Mouse (Mus musculus): ENCODE measurements around the gene Dgkg. TPM values are rescaled to one million over a fixed set of nuclear protein-coding genes. Genes with fewer than 3 reads are reported as not detected.
A peak's percentile ranks its signal among the peaks of the same experiment; 100 is the strongest.

The Dgkg gene
- total RNA-seq (2014; rRNA removed) = 11.8 and 15.8 TPM in 2 replicates
- 7.9 and 12.0 TPM in 2 replicates for polyA plus RNA-seq (2015; fragmentation: Nextera tagmentation; extraction: Ambion mirVana)

- no peaks in the 10 kb centered on the region for H3K36me3 ChIP-seq (ENCODE audit: insufficient read depth)
- peak within 1 kb of the TSS; percentile 51 for H3K4me3 ChIP-seq (ENCODE audit: low read depth, low read length)
- DNase-seq (peak; percentile 65), ATAC-seq (peak; percentile 85)
- WGBS = 1% methylated on average over 63 of the region's 63 CpGs
- H3K9me3 ChIP-seq (ENCODE audit: low read length) = no peaks in the 10 kb centered on the region
- H3K27me3 ChIP-seq (ENCODE audit: insufficient read depth, low read length) = peaks cover 9% of the 10 kb centered on the region; the same call in 1 of the 2 replicates
- H3K9ac ChIP-seq = peak within 1 kb of the TSS; percentile 59
- TF ChIP-seq CTCF (IDR thresholded peaks at IDR 0.05; ENCODE audit: low read depth) = no peak
- H3K27ac ChIP-seq (ENCODE audit: low read depth, low read length) = no peak within 1 kb of the TSS
- peak within 1 kb of the TSS; percentile 90 for H3K4me2 ChIP-seq (ENCODE audit: low read depth)
- H3K4me1 ChIP-seq (ENCODE audit: insufficient read depth) = no peaks in the 10 kb centered on the region
These were observed at the start of gene Dgkg for GRCm38 (mm10) chr16:22656533-22657444. TSS of gene Dgkg (minus strand) at chr16:22657221.

DNA sequence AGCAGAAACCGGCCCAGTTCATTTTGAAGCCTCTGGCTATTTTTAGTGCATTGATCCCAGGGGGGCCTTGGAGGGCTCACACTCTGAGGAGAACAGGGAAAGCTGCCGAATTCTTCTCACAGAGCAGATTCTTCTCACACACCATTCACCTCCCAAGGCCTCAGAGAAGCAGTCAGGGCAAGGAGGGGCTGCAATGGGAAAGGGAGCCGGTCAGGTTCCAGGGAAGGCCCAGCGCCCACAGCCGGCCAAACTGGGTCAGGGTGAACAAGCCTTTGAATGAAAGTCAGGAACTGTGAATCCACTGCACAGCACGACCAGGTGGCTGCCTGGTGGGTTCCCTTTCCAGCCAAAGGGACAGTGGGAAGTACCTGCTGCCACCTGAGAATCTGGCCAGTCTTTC lies 47.9 kb upstream of the Dgkg start:
- ATAC-seq = no peak
- WGBS = 48% methylated on average over 6 of the region's 6 CpGs

DNA sequence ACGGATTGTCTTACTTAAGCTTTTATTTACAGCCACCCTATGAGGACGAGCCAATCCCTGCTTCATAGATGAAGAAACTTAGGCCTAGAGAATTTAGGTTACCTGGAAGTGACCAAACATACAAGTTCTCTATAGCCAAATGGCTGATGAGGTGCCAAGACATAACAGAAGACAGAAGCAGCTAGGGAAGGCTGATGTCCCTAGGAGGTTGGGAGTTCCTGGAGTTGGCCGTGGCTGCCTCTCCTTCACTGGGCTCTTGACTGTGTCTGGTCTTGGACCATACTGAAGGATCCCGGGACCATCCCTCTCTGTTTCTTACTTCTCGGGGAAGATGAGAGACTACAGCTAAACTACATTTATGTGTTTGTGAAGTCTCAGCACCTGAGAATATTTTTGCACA lies 47.1 kb upstream of the Dgkg start:
- no peak for DNase-seq
- Histone ChIP-seq H3K36me3 (ENCODE audit: insufficient read depth) (no peaks in the 10 kb centered on the region), H3K9me3 (ENCODE audit: low read length) (no peaks in the 10 kb centered on the region), H3K4me3 (ENCODE audit: low read depth, low read length) (no peak overlapping the region), H3K9ac (no peak overlapping the region), H3K27me3 (ENCODE audit: insufficient read depth, low read length) (no peaks in the 10 kb centered on the region), H3K4me2 (ENCODE audit: low read depth) (no peak overlapping the region), H3K27ac (ENCODE audit: low read depth, low read length) (no peak overlapping the region), H3K4me1 (ENCODE audit: insufficient read depth) (no peaks in the 10 kb centered on the region)
- ATAC-seq = no peak
- no peak for TF ChIP-seq CTCF (IDR thresholded peaks at IDR 0.05; ENCODE audit: low read depth)
- WGBS = 89% methylated on average over 5 of the region's 5 CpGs

More for the DNA sequence above, 47.9 kb upstream of the Dgkg start:
- Histone ChIP-seq H3K4me2 (ENCODE audit: low read depth) (no peak overlapping the region), H3K9ac (no peak overlapping the region), H3K27me3 (ENCODE audit: insufficient read depth, low read length) (no peaks in the 10 kb centered on the region), H3K27ac (ENCODE audit: low read depth, low read length) (no peak overlapping the region), H3K36me3 (ENCODE audit: insufficient read depth) (no peaks in the 10 kb centered on the region), H3K4me1 (ENCODE audit: insufficient read depth) (no peaks in the 10 kb centered on the region), H3K9me3 (ENCODE audit: low read length) (no peaks in the 10 kb centered on the region), H3K4me3 (ENCODE audit: low read depth, low read length) (no peak overlapping the region)
- TF ChIP-seq CTCF (IDR thresholded peaks at IDR 0.05; ENCODE audit: low read depth) = no peak
- DNase-seq = no peak

DNA sequence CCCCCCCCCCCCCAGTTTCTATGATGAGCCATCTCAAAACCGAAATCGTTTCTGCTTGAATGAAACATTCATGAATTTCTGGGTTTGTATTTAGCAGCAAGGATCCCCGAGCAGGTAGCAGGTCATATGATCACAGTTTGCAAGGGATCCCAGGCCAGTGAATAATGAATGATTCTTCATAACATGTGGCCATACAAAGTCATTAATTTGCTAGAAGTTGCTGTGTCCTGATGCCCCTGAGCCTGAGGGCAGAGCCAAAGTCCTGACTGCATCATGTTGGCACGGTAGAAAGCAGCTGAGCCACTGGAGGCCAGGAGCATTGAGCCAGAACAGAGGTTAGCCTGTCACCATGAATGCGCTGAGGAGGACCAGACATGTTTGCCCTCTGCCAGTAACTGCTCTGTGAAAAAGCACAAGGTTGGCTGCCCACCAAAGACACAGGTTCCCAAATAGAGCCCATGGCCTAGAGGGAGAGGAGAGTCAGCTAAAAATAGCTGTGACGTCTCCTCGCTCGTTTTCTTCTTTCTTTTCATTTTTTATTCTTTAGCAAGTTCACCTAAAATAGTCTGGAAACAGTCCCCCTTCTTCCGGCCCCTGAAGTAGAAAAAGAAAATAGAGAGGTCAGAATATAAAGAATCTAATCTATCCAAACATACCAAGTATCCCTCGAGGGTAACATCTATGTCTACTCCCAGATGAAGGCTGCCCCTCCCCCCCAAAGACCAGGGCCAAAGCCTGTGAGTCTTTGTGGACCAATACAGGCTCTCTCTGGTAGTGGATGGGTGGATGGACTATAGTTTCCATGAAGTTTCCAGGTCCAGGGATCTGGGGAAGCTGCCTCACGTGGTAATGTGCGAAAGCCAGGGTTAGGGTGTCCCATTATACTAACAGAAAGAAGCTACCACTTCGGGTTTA lies 42.1 kb upstream of the Dgkg start:
- WGBS = 72% methylated on average over 13 of the region's 13 CpGs
- Histone ChIP-seq H3K27me3 (ENCODE audit: insufficient read depth, low read length) (no peaks in the 10 kb centered on the region), H3K9ac (no peak overlapping the region), H3K4me2 (ENCODE audit: low read depth) (no peak overlapping the region), H3K4me1 (ENCODE audit: insufficient read depth) (no peaks in the 10 kb centered on the region), H3K4me3 (ENCODE audit: low read depth, low read length) (no peak overlapping the region), H3K9me3 (ENCODE audit: low read length) (no peaks in the 10 kb centered on the region), H3K27ac (ENCODE audit: low read depth, low read length) (no peak overlapping the region), H3K36me3 (ENCODE audit: insufficient read depth) (no peaks in the 10 kb centered on the region)
- no peak for TF ChIP-seq CTCF (IDR thresholded peaks at IDR 0.05; ENCODE audit: low read depth)
- ATAC-seq = no peak
- no peak for DNase-seq

- Histone ChIP-seq H3K9me3 (ENCODE audit: low read length) (no peaks in the 10 kb centered on the region), H3K4me2 (ENCODE audit: low read depth) (no peak overlapping the region), H3K27me3 (ENCODE audit: insufficient read depth, low read length) (no peaks in the 10 kb centered on the region), H3K4me1 (ENCODE audit: insufficient read depth) (no peaks in the 10 kb centered on the region), H3K27ac (ENCODE audit: low read depth, low read length) (no peak overlapping the region), H3K9ac (no peak overlapping the region), H3K4me3 (ENCODE audit: low read depth, low read length) (no peak overlapping the region), H3K36me3 (ENCODE audit: insufficient read depth) (no peaks in the 10 kb centered on the region)
- no peak for DNase-seq
- TF ChIP-seq CTCF (IDR thresholded peaks at IDR 0.05; ENCODE audit: low read depth) = no peak
- WGBS = 89% methylated on average over 8 of the region's 8 CpGs
- ATAC-seq = no peak
These were observed 41.1 kb upstream of the Dgkg start for GRCm38 (mm10) chr16:22698101-22698500.

DNA sequence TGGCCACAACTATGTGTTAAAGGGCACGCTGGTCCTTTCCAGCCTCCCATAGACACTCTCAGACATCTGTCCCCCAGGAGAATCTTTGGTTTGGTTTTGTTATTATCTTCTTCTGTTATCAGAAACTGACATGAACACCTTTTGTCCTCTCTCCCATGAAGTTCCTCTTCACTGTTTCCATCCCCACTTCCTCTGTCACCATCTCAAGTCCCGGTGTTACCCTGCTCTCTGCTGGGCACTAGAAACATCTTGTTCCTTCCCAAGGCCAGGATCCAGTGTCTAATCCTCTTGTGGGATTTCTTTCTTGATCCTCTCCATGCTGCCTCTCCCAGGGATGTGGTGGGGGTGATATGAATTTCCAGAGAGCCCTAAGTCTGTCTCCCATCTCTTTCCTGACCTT lies 32.6 kb upstream of the Dgkg start:
- 0 out of 2 replicates have a peak, but pooled peaks cover 3% of the 10 kb centered on the region for H3K4me1 ChIP-seq (ENCODE audit: insufficient read depth)
- ATAC-seq = no peak
- H3K27ac ChIP-seq (ENCODE audit: low read depth, low read length) = no peak overlapping the region
- no peak for TF ChIP-seq CTCF (IDR thresholded peaks at IDR 0.05; ENCODE audit: low read depth)
- H3K27me3 ChIP-seq (ENCODE audit: insufficient read depth, low read length) = no peaks in the 10 kb centered on the region
- no peak for DNase-seq
- H3K4me2 ChIP-seq (ENCODE audit: low read depth) = no peak overlapping the region
- H3K9me3 ChIP-seq (ENCODE audit: low read length) = no peaks in the 10 kb centered on the region
- H3K36me3 ChIP-seq (ENCODE audit: insufficient read depth) = no peaks in the 10 kb centered on the region
- no peak overlapping the region for H3K9ac ChIP-seq
- H3K4me3 ChIP-seq (ENCODE audit: low read depth, low read length) = no peak overlapping the region
- 96% methylated on average over 2 of the region's 2 CpGs for WGBS
